Mouse (Mus musculus) mesoderm, embryonic 11.5 days (tissue): Measurements from ENCODE around the gene Vmac.

Source experiments
- DNase-seq: peaks from one replicate; pipeline ENCODE4 v3.0.0-alpha.2; 2012; ENCODE audit warnings: low read depth, low spot score

Gene Vmac

GRCm38 (mm10) chr17:56717363-56718058 lies at the start of gene Vmac, which contains the start of gene Ndufa11:
TSS of gene Vmac (minus strand) at chr17:56718022.
TSS of gene Ndufa11 (plus strand) at chr17:56717767.
- DNase-seq = peak; percentile 100

GRCm38 (mm10) chr17:56766631-56767405 lies 49.0 kb upstream of the Vmac start:
- no peak for DNase-seq

GRCm38 (mm10) chr17:56765431-56765830 lies 47.6 kb upstream of the Vmac start:
- no peak for DNase-seq

GRCm38 (mm10) chr17:56764474-56765354 lies 46.9 kb upstream of the Vmac start, which contains the start of gene Dus3l:
TSS of gene Dus3l (plus strand) at chr17:56764757.
- peak; percentile 87 for DNase-seq

GRCm38 (mm10) chr17:56763741-56764250 lies 46.0 kb upstream of the Vmac start:
- DNase-seq = no peak

GRCm38 (mm10) chr17:56762769-56763731 lies 45.2 kb upstream of the Vmac start:
- DNase-seq = peak; percentile 73

- peak; percentile 92 for DNase-seq
Measured at GRCm38 (mm10) chr17:56761991-56762410, 44.2 kb upstream of the Vmac start.

GRCm38 (mm10) chr17:56761077-56761476 lies 43.3 kb upstream of the Vmac start:
- DNase-seq = no peak

GRCm38 (mm10) chr17:56759261-56759660 lies 41.4 kb upstream of the Vmac start:
- peak; percentile 67 for DNase-seq

- DNase-seq = peak; percentile 50
Measured at GRCm38 (mm10) chr17:56758132-56758531, 40.3 kb upstream of the Vmac start.

- peak; percentile 80 for DNase-seq
Measured at GRCm38 (mm10) chr17:56757416-56758123, 39.7 kb upstream of the Vmac start, which contains the start of gene Nrtn. TSS of gene Nrtn (minus strand) at chr17:56757530.

- DNase-seq = no peak
Measured at GRCm38 (mm10) chr17:56756703-56757399, 39.0 kb upstream of the Vmac start.

- DNase-seq = no peak
Measured at GRCm38 (mm10) chr17:56754271-56755185, 36.7 kb upstream of the Vmac start.

GRCm38 (mm10) chr17:56753452-56753851 lies 35.6 kb upstream of the Vmac start:
- DNase-seq = no peak

GRCm38 (mm10) chr17:56751404-56752072 lies 33.7 kb upstream of the Vmac start:
- DNase-seq = peak; percentile 79

GRCm38 (mm10) chr17:56744173-56744572 lies 26.4 kb upstream of the Vmac start:
- no peak for DNase-seq

- DNase-seq = no peak
Measured at GRCm38 (mm10) chr17:56740788-56741160, 23.0 kb upstream of the Vmac start.
